Mouse (Mus musculus): ENCODE results near the gene Endou. TPM values are rescaled to one million over a fixed set of nuclear protein-coding genes. Genes with fewer than 3 reads are reported as not detected.

Gene Endou
- polyA plus RNA-seq, 1 experiment = 4.0 TPM

GRCm38 (mm10) chr15:97748309-97748708 lies 17.2 kb upstream of the Endou start:
- Histone ChIP-seq H3K27ac (ENCODE audit: insufficient read depth, low read length) (no peak overlapping the region), H3K4me3 (ENCODE audit: insufficient read depth, low read length) (no peak overlapping the region), H3K4me1 (ENCODE audit: control insufficient read depth, insufficient read depth, low read length) (no peaks in the 10 kb centered on the region)
- TF ChIP-seq CTCF (IDR thresholded peaks at IDR 0.05; ENCODE audit: extremely low read depth, insufficient read depth, low read length) = no peak
- TF ChIP-seq POLR2A (IDR thresholded peaks at IDR 0.05; ENCODE audit: extremely low read depth, insufficient read depth, low read length) = no peak

- Histone ChIP-seq H3K4me1 (ENCODE audit: control insufficient read depth, insufficient read depth, low read length) (no peaks in the 10 kb centered on the region), H3K27ac (ENCODE audit: insufficient read depth, low read length) (no peak overlapping the region), H3K4me3 (ENCODE audit: insufficient read depth, low read length) (no peak overlapping the region)
- TF ChIP-seq CTCF (IDR thresholded peaks at IDR 0.05; ENCODE audit: extremely low read depth, insufficient read depth, low read length) = no peak
- TF ChIP-seq POLR2A (IDR thresholded peaks at IDR 0.05; ENCODE audit: extremely low read depth, insufficient read depth, low read length) = no peak
Measured at GRCm38 (mm10) chr15:97747486-97747885, 16.3 kb upstream of the Endou start.

GRCm38 (mm10) chr15:97746748-97747147 lies 15.6 kb upstream of the Endou start:
- Histone ChIP-seq H3K27ac (ENCODE audit: insufficient read depth, low read length) (no peak overlapping the region), H3K4me3 (ENCODE audit: insufficient read depth, low read length) (no peak overlapping the region), H3K4me1 (ENCODE audit: control insufficient read depth, insufficient read depth, low read length) (no peaks in the 10 kb centered on the region)
- no peak for TF ChIP-seq POLR2A (IDR thresholded peaks at IDR 0.05; ENCODE audit: extremely low read depth, insufficient read depth, low read length)
- TF ChIP-seq CTCF (IDR thresholded peaks at IDR 0.05; ENCODE audit: extremely low read depth, insufficient read depth, low read length) = no peak

- Histone ChIP-seq H3K4me3 (ENCODE audit: insufficient read depth, low read length) (no peak overlapping the region), H3K27ac (ENCODE audit: insufficient read depth, low read length) (no peak overlapping the region), H3K4me1 (ENCODE audit: control insufficient read depth, insufficient read depth, low read length) (no peaks in the 10 kb centered on the region)
- TF ChIP-seq POLR2A (IDR thresholded peaks at IDR 0.05; ENCODE audit: extremely low read depth, insufficient read depth, low read length) (no peak), CTCF (IDR thresholded peaks at IDR 0.05; ENCODE audit: extremely low read depth, insufficient read depth, low read length) (no peak)
Measured at GRCm38 (mm10) chr15:97746278-97746677, 15.1 kb upstream of the Endou start.

GRCm38 (mm10) chr15:97745331-97745730 lies 14.2 kb upstream of the Endou start:
- Histone ChIP-seq H3K27ac (ENCODE audit: insufficient read depth, low read length) (peak overlapping the region; percentile 68), H3K4me1 (ENCODE audit: control insufficient read depth, insufficient read depth, low read length) (no peaks in the 10 kb centered on the region), H3K4me3 (ENCODE audit: insufficient read depth, low read length) (no peak overlapping the region)
- TF ChIP-seq POLR2A (IDR thresholded peaks at IDR 0.05; ENCODE audit: extremely low read depth, insufficient read depth, low read length) (no peak), CTCF (IDR thresholded peaks at IDR 0.05; ENCODE audit: extremely low read depth, insufficient read depth, low read length) (no peak)

GRCm38 (mm10) chr15:97744930-97745329 lies 13.8 kb upstream of the Endou start:
- Histone ChIP-seq H3K4me3 (ENCODE audit: insufficient read depth, low read length) (no peak overlapping the region), H3K27ac (ENCODE audit: insufficient read depth, low read length) (peak overlapping the region; percentile 68), H3K4me1 (ENCODE audit: control insufficient read depth, insufficient read depth, low read length) (no peaks in the 10 kb centered on the region)
- no peak for TF ChIP-seq POLR2A (IDR thresholded peaks at IDR 0.05; ENCODE audit: extremely low read depth, insufficient read depth, low read length)
- TF ChIP-seq CTCF (IDR thresholded peaks at IDR 0.05; ENCODE audit: extremely low read depth, insufficient read depth, low read length) = no peak

- Histone ChIP-seq H3K27ac (ENCODE audit: insufficient read depth, low read length) (no peak overlapping the region), H3K4me1 (ENCODE audit: control insufficient read depth, insufficient read depth, low read length) (no peaks in the 10 kb centered on the region), H3K4me3 (ENCODE audit: insufficient read depth, low read length) (no peak overlapping the region)
- TF ChIP-seq POLR2A (IDR thresholded peaks at IDR 0.05; ENCODE audit: extremely low read depth, insufficient read depth, low read length) (no peak), CTCF (IDR thresholded peaks at IDR 0.05; ENCODE audit: extremely low read depth, insufficient read depth, low read length) (no peak)
Measured at GRCm38 (mm10) chr15:97743961-97744525, 12.9 kb upstream of the Endou start.

GRCm38 (mm10) chr15:97743210-97743609 lies 12.1 kb upstream of the Endou start:
- no peaks in the 10 kb centered on the region for H3K4me1 ChIP-seq (ENCODE audit: control insufficient read depth, insufficient read depth, low read length)
- no peak overlapping the region for H3K4me3 ChIP-seq (ENCODE audit: insufficient read depth, low read length)
- no peak overlapping the region for H3K27ac ChIP-seq (ENCODE audit: insufficient read depth, low read length)
- TF ChIP-seq POLR2A (IDR thresholded peaks at IDR 0.05; ENCODE audit: extremely low read depth, insufficient read depth, low read length) = no peak
- TF ChIP-seq CTCF (IDR thresholded peaks at IDR 0.05; ENCODE audit: extremely low read depth, insufficient read depth, low read length) = no peak

- Histone ChIP-seq H3K4me3 (ENCODE audit: insufficient read depth, low read length) (no peak overlapping the region), H3K27ac (ENCODE audit: insufficient read depth, low read length) (no peak overlapping the region), H3K4me1 (ENCODE audit: control insufficient read depth, insufficient read depth, low read length) (no peaks in the 10 kb centered on the region)
- TF ChIP-seq CTCF (IDR thresholded peaks at IDR 0.05; ENCODE audit: extremely low read depth, insufficient read depth, low read length) (no peak), POLR2A (IDR thresholded peaks at IDR 0.05; ENCODE audit: extremely low read depth, insufficient read depth, low read length) (no peak)
Measured at GRCm38 (mm10) chr15:97742600-97742999, 11.5 kb upstream of the Endou start.

- no peak overlapping the region for H3K4me3 ChIP-seq (ENCODE audit: insufficient read depth, low read length)
- TF ChIP-seq POLR2A (IDR thresholded peaks at IDR 0.05; ENCODE audit: extremely low read depth, insufficient read depth, low read length) (no peak), CTCF (IDR thresholded peaks at IDR 0.05; ENCODE audit: extremely low read depth, insufficient read depth, low read length) (no peak)
- H3K27ac ChIP-seq (ENCODE audit: insufficient read depth, low read length) = no peak overlapping the region
- no peaks in the 10 kb centered on the region for H3K4me1 ChIP-seq (ENCODE audit: control insufficient read depth, insufficient read depth, low read length)
Measured at GRCm38 (mm10) chr15:97742074-97742473, 10.9 kb upstream of the Endou start.
